Mouse (Mus musculus) E14TG2a.4 (cell line): ENCODE data around the gene Mrps27.

Source experiments
- H3K27me3 ChIP-seq: 2 replicates; pipeline ENCODE4 v1.6.1; 2014; ENCODE audit warnings: low read length, control low read depth; ENCODE audit not compliant: insufficient read depth
- H3K36me3 ChIP-seq: 2 replicates; pipeline ENCODE4 v1.6.1; 2014; ENCODE audit warnings: low read length, control low read depth; ENCODE audit not compliant: insufficient read depth
- H3K4me1 ChIP-seq: replicated peaks from 2 replicates; pipeline ENCODE4 v1.6.1; 2014; ENCODE audit warnings: low read depth, low read length, control low read depth
- H3K4me3 ChIP-seq: replicated peaks from 2 replicates; pipeline ENCODE4 v1.5.1; 2014; ENCODE audit warnings: mild to moderate bottlenecking, low read length
- H3K9me3 ChIP-seq: 2 replicates; pipeline ENCODE4 v1.6.1; 2014; ENCODE audit warnings: low read length, control low read depth
- CTCF ChIP-seq: conservative IDR thresholded peaks from 2 replicates; pipeline ENCODE4 v1.5.1; 2014; ENCODE audit warnings: low read length
- NANOG ChIP-seq: IDR thresholded peaks from 2 replicates; pipeline ENCODE4 v1.6.1; 2014; ENCODE audit warnings: borderline replicate concordance, low read length, mixed read lengths
- POU5F1 ChIP-seq: IDR thresholded peaks from 2 replicates; pipeline ENCODE4 v1.6.1; 2014; ENCODE audit warnings: low read length, borderline replicate concordance

The Mrps27 gene

DNA sequence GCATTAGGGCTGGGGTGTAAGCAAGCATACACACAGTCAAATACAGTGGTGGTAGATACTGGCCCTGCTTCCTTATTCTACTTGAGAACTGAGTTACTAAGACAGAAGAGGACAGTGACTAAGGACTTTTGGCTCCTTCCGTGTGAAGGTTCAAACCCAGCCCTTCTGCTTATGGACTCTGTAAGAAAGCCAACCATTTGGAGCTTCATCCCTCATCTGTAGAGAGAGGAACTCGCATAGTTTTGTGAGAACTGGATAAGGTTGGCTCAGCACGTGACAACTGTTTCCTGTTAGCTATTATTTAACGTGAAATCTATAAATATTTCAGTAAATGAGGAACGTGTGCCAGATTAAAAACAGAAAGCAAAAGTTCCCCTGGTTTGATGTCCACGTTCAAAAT, 7.1 kb upstream of the Mrps27 start:
- Histone ChIP-seq H3K27me3 (no peaks in the 10 kb centered on the region), H3K36me3 (peaks cover 96% of the 10 kb centered on the region), H3K9me3 (no peaks in the 10 kb centered on the region), H3K4me3 (no peak overlapping the region), H3K4me1 (peaks cover 5% of the 10 kb centered on the region; the same call in 1 of the 2 replicates)
- no peak for TF ChIP-seq POU5F1
- no peak for TF ChIP-seq NANOG

DNA sequence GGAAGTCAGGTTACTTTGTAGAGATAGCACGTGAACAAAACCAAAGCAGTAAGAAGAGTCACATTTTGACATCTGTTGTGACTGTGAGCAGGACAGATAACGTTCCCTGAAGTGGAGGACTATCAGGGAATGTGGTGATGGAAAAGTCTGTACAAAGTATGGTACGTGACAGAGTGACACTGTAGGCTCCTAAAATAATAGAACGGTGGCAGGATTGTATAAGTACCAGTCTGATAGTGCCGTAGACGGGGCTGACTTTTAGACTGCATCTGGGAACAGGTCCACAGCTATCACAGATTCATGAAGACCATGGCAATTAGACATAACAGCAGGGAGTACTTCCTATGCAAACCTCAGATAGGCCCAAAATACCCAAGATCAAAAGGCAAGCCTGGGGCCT, 3.1 kb upstream of the Mrps27 start:
- H3K9me3 ChIP-seq = no peaks in the 10 kb centered on the region
- TF ChIP-seq POU5F1 (no peak), CTCF (no peak), NANOG (no peak)
- peaks cover 70% of the 10 kb centered on the region for H3K36me3 ChIP-seq
- H3K4me1 ChIP-seq = peaks cover 29% of the 10 kb centered on the region
- no peaks in the 10 kb centered on the region for H3K27me3 ChIP-seq
- no peak overlapping the region for H3K4me3 ChIP-seq

DNA sequence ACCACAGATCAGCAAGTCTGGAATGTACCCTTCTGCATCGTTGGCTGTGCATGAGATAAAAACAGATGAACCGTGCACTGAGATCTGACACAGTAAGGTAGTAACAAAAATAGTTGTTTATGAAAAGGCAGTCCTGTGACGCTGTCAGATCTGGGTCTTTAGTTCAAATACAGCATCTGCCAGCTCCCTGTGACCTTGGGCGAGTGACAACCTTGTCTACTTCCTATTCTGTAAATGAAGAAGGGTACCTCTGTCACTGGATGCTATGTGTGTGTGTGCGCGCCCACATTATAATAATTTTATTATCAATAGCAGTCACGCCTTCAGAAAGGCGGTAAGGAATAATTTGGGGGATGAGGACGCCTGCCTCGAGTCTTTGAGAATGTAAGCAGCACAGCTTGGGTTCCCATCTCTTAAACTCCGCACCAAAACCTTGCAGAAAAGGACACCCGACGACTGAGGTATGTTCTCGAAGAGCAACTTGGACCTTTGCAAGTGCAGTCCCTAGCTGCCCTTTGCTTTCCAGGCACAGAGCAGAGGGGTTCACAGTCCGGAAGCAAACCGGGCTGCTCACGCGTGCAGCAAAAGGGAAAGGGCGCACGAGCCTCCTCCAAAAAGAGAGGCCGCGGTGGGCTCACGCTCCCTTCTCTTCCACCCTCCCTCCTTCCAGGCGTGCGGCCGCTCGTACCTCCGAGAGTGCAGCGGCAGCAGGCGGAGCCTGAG, 549 bp upstream of the Mrps27 start:
- Histone ChIP-seq H3K27me3 (no peaks in the 10 kb centered on the region), H3K4me3 (peak overlapping the region; percentile 100), H3K9me3 (no peaks in the 10 kb centered on the region), H3K4me1 (peaks cover 42% of the 10 kb centered on the region), H3K36me3 (peaks cover 68% of the 10 kb centered on the region)
- no peak for TF ChIP-seq POU5F1
- TF ChIP-seq CTCF = no peak
- TF ChIP-seq NANOG = no peak

DNA sequence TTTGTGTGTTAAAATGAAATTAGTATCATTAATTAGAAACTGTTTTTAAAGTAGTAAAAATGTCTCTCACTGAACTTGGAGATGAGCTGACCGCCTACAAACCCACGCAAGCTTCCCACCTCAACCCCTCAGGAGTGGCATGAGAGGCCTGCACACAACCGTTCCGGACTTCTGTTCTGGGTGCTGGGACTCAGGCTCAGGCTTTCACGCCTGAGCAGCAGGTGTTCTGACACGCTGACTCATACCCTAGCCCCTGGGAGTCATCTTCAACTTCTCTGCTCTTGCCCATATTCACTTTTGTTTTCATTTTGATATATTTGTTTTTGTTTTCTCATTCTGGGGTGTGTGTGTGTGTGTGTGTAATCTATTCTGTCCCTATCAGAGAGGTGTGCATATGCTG, 5.4 kb downstream of the Mrps27 start:
- TF ChIP-seq NANOG = no peak
- no peaks in the 10 kb centered on the region for H3K9me3 ChIP-seq
- H3K4me1 ChIP-seq = peaks cover 50% of the 10 kb centered on the region
- H3K4me3 ChIP-seq = no peak overlapping the region
- H3K27me3 ChIP-seq = no peaks in the 10 kb centered on the region
- H3K36me3 ChIP-seq = peaks cover 65% of the 10 kb centered on the region

DNA sequence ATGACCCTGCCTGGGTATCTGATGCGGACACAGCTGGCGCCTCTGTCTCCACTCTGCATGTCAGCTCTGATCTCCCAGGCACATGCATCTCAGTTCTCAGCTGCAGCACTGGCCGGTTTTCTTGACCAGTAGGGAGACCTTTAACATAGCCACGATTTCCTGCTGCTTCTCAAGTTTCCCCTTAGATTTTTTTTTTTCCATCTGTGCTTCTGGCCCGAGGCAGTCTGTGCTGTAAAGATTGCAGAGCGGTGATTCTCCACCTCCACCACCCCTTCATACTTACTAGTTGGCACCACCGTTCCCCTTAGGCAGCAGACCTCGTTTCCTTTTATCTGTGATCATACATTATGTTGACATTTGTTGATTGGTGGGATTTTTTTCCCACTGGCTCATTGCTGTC, 6.6 kb downstream of the Mrps27 start:
- Histone ChIP-seq H3K9me3 (no peaks in the 10 kb centered on the region), H3K27me3 (no peaks in the 10 kb centered on the region), H3K36me3 (peaks cover 66% of the 10 kb centered on the region), H3K4me3 (no peak overlapping the region), H3K4me1 (peaks cover 50% of the 10 kb centered on the region)
- TF ChIP-seq POU5F1 (no peak), NANOG (no peak), CTCF (no peak)

DNA sequence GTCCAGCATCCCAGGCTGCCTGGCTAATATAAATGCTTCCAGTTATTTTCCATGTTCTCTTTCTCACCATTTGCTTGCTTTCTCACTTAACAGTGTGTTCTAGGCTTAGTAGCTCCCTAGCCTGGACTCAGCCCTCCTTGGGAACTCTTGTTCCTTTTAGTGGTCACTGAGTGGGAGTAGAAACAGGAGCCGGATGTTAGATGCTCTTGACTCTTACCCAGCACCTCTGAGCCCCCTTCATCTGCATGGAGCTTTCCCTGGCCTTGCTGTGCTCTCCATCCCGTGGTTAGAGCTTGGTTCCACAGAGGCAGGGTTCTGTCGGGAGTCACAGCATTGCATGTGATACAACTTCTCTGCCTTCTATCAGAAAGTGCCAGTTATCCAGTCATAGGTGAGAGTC, 7.0 kb downstream of the Mrps27 start:
- Histone ChIP-seq H3K4me3 (no peak overlapping the region), H3K4me1 (peaks cover 48% of the 10 kb centered on the region), H3K36me3 (peaks cover 61% of the 10 kb centered on the region), H3K9me3 (no peaks in the 10 kb centered on the region), H3K27me3 (no peaks in the 10 kb centered on the region)
- no peak for TF ChIP-seq CTCF
- TF ChIP-seq POU5F1 = no peak
- no peak for TF ChIP-seq NANOG

DNA sequence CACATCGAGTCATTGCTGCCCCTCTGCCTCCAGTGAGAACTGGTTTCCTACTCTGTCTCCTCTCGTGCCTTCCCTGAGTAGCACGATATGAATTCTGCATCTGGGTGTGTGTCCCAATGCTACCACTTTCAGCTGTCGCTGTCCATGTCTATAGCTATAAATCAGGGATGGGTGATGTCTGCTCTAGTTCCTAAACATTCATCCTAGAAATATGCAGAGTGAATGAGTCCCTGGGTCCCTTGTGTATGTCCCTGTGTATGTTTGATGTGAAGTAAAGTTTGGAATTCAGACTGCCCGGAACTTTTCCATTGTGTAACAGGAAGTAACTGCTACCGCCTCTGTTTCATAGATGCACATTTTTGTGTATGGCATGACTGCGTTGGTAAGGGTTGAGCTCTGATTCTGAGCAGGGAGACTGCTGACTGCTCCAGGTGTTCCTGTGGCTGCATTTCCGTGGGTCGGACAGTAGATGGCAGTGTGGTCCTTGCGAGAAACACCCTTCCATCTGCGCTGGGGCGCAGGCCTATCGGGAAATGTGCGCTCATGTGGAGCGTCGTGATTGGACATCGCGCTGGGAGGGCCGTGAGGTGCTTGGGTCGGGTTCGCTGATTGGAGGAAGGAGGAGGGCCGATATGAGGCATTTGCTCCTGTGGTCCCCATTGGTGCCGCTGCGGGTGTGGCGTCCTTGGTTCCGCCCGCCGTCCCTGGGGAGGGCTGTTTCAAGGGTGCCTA, 8.3 kb downstream of the Mrps27 start:
- Histone ChIP-seq H3K27me3 (no peaks in the 10 kb centered on the region), H3K4me3 (peak overlapping the region; percentile 75), H3K4me1 (peaks cover 55% of the 10 kb centered on the region), H3K9me3 (no peaks in the 10 kb centered on the region), H3K36me3 (peaks cover 53% of the 10 kb centered on the region)
- TF ChIP-seq CTCF = peak; percentile 85
- no peak for TF ChIP-seq POU5F1

DNA sequence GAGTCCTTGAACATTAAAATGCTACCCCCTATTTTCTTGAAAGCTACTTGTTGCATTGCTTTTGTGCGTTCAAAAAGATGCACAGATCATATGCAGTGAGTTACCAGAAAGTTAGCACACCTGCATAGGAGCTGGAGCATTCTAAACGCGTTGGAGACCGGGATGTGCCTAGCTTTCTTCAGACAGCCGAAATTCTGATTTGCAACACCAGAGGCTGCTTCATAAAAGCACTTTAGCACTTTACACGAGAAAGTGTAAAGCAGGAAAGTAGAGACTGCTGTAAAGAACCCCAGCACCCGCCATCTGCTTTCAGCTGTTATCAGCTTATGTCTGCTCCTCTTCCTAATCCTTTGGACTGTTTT, 8.9 kb downstream of the Mrps27 start:
- peaks cover 53% of the 10 kb centered on the region for H3K36me3 ChIP-seq
- peak overlapping the region; percentile 75 for H3K4me3 ChIP-seq
- peaks cover 55% of the 10 kb centered on the region for H3K4me1 ChIP-seq
- H3K27me3 ChIP-seq = no peaks in the 10 kb centered on the region
- no peaks in the 10 kb centered on the region for H3K9me3 ChIP-seq
- no peak for TF ChIP-seq CTCF

DNA sequence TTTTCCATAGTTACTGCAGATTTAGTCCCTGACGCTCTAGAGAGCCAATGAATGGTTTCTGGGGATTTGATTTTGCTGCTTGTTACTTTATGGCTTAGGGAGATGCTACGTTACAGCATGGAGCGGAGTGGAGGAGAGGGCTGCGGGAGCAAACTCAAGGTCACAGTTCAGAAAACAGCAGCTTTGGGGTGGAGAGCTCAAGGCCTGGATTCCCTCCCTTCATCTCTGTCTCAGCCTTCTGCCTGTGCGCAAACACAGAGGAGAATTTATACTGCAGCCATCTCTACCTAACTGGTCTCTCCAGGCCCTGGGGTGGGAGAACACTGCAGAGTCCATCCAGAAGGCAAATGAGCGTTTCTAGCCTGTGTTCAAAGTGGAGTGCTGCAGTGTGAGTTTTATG, 10.5 kb downstream of the Mrps27 start:
- peak overlapping the region; percentile 48 for H3K4me3 ChIP-seq
- no peaks in the 10 kb centered on the region for H3K9me3 ChIP-seq
- H3K36me3 ChIP-seq = peaks cover 54% of the 10 kb centered on the region
- H3K27me3 ChIP-seq = no peaks in the 10 kb centered on the region
- TF ChIP-seq NANOG (no peak), POU5F1 (no peak), CTCF (no peak)
- peaks cover 59% of the 10 kb centered on the region for H3K4me1 ChIP-seq
